Mouse (Mus musculus): Measurements from ENCODE around the gene Mknk2.

Gene Mknk2

DNA sequence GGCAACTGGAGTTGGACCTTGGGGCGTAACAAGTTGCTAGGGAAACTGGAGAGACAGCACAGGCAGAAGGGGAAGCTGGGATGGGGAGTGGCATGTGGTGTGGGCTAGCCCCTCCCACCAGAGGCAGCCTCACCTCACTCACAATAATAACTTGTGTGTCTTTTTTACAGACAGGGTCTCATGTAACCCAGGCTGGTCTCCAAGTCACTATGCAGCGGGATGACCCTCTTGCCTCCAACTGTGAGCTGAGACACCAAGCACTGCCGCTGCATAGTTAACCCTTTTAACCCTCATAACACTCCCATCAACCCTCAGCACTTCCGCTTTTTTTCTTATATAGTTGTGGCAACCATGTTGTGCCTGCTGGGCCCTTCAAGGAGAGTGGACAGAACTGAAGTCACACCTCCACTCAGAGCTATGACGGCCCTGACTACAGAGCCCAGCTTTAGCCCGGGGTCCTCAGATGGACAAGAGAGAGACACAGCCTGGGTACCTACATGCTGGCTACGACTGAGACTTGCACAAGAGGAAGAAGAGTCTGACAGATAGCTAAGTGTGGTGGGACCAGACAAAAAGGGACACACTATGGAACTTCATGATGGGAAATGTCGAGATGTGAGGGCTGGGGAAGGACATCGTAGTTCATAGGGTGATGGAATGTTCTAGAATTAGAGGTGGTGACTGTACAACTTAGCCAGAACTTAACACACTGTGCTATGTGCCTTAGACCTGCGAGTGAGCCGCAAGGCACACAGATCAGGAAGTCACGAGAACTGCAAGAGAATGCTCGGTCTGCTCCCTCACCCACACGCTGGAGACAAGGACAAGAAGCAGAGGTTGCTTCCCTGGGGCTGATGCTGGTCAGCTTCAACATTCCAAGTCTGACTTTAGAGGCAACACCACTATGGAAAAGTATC is 14.6 kb upstream of the Mknk2 start:
- in situ Hi-C loops (cut with MboI; ENCODE audit: low sequenced_read_pairs), result no loop called here

DNA sequence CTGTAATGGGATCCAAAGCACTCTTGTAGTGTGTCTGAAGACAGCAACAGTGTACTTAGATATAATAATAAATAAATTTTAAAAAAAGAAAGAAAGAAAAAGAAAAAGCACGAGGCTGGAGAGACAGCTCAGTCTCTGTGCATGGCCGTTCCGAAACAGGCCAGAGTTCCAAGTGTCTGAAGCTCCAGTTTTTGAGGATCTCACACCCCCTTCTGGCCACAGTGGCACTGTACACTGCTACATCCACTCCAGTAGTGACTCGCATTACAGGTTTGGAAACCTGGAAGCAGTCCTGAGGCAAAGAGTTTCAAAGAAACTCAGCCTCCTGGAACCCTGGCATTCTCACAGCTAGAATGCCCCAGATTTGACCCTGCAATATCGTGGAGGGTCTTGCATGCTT is 9.9 kb upstream of the Mknk2 start:
- in situ Hi-C loops (cut with MboI; ENCODE audit: low sequenced_read_pairs), result no loop called here

DNA sequence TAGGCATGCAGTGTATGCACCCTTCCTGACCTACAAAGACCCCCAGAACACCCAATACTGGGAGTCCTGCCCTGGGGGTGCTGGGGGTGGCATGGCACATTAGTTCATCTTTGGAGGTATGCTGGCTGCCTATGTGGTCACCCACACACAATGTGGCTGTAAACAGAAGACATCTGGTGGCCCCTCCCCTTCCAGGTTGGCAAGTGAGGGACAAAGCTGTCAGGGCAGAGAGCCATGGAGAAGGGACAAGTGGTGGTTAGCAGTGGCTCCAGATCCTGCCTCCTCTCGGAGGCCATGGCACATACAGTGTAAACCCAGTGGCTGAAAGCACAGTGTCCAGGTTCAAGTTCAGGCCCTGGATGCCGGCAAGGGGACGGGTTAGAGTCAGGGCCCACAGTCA is 8.7 kb upstream of the Mknk2 start:
- in situ Hi-C loops (cut with MboI; ENCODE audit: low sequenced_read_pairs), result no loop called here

DNA sequence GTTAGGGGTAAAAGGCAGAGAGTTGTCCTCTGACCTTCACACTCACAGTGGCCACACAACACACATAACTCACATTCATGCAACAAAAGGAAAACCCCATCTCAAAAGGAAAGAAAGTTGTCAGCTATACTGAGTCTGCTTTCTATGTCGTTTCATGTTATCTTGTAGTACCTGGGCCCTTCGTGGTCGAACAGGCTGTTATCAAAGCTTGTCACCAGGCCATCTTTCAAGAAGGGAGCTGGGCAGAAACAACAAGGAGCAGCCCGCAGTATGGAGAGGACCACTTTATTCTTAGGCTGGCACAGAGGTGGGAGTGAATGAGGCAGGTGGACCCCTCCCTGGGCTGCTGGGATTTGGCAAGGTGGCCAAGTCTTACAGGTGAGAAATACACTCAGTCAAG is 7.1 kb upstream of the Mknk2 start:
- in situ Hi-C loops (cut with MboI; ENCODE audit: low sequenced_read_pairs), result loop anchor here (5.0 kb wide), 1 partner anchor 108 kb away; the partner anchor contains the start of gene Klf16

DNA sequence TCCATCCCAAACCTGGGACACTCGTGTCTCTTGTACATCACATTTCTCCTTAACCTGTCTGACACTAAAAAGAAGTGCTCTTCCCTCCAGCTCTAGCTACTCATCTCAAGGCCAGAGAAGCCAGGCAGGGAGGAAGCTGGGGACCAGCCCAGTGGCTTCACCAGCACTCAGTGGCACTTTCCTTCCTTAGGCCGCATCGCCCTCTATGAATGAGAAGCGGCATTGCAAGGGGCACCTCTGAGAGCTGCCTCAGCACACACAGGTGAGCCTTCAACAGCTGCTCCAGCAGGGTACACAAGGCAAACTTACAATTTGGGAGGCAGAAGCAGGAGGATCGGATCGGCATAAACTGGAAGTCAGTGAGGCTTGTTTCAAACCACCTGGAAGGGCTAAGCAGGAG is 6.3 kb upstream of the Mknk2 start:
- in situ Hi-C loops (cut with MboI; ENCODE audit: low sequenced_read_pairs), result loop anchor here (5.0 kb wide), 1 partner anchor 107 kb away; the partner anchor contains the start of gene Klf16

DNA sequence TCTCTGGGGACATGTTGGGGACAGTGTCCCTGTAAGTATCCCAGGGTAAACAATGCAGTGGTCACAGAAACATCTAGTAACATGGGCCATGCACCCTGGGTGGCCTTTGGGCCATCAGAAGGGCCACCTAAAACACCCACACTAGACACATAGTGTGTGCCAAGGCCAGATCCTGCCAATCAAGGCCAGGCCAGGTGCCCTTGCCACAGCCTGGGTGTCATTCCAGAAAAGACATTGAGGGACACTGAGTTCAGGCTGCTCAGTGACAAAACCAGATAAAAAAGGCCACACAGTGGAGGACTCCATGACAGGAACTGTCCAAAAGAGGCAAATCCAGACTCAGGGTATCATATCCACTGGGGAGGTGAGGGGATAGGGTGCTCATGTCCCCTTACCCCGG is 5.7 kb upstream of the Mknk2 start:
- in situ Hi-C loops (cut with MboI; ENCODE audit: low sequenced_read_pairs), result loop anchor here (5.0 kb wide), 1 partner anchor 106 kb away; the partner anchor contains the start of gene Klf16

DNA sequence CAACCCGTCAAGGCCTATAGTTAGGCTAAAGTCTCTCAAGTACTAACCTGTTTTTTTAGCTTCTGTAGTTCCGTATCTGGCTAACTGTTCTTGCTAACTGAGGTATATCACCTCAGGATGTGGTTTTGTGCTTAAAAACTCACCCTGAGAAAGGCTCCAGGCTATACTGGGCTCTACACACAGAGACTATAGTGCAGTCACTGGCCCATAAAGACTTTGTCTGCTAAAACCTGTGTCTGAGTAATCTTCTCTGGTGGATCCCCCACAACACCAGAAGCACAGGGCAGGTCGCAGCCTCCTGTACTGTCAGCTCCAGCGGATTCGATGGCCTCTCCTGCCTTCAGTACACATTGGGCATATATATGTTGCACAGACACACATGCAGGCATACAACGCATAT is 4.1 kb upstream of the Mknk2 start:
- in situ Hi-C loops (cut with MboI; ENCODE audit: low sequenced_read_pairs), result loop anchor here (5.0 kb wide), 1 partner anchor 105 kb away; the partner anchor contains the start of gene Klf16

DNA sequence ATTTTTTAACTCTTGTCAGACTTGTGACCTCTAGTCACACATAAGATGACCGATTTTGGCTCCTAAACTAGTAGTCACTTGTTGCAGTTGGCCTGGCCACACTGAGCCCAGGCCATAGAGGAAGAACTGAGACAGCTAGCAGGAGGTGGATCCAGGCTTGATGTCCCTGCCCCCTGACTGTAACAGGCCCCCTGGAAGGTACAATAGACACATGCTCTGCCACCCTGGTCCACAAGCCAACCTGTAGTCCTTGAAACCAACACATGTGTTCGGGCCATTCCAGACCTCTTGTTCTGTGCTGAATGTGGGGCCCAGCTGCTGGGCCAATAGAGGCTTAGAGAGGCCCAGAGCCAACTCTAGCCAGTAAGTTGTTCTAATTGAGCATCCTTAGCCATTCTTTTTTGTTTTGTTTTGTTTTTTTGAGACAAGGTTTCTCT is 2.4 kb upstream of the Mknk2 start:
- in situ Hi-C loops (cut with MboI; ENCODE audit: low sequenced_read_pairs), result loop anchor here (5.0 kb wide), 1 partner anchor 103 kb away; the partner anchor contains the start of gene Klf16

DNA sequence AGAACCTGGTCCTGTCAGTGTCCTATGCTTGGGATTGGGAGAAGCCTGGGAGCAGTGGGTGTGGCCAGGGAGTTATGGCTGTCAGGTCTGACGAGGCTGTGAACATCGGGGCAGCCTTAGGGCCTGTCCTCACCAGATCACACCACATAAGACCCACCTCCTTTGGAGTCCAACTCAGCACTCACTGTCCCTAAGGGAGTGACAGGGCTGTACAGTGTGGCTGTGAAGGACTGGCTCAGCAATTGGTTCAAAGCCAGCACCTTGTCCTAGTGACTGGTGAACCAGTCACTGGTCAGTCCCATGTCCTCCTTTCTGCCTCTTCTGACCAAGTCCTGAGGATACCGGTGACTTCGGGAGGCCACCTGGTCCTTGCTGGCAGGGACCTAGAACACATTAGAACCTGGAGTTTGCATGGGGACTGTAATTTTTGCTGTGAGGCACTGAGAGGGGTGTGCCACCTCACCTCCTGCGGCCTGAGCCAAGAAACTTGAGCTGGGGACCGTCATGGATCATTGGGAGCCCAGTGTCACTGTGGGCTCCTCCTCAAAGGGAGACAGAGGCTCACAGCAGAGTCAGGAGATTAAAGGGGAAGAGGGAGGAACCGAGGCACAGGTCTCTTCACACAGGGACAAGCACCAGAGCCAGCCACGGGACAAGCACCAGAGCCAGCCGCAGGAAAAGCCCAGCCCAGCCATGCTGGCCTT is 1.8 kb upstream of the Mknk2 start:
- in situ Hi-C loops (cut with MboI; ENCODE audit: low sequenced_read_pairs), result loop anchor here (5.0 kb wide), 1 partner anchor 102 kb away; the partner anchor contains the start of gene Klf16

DNA sequence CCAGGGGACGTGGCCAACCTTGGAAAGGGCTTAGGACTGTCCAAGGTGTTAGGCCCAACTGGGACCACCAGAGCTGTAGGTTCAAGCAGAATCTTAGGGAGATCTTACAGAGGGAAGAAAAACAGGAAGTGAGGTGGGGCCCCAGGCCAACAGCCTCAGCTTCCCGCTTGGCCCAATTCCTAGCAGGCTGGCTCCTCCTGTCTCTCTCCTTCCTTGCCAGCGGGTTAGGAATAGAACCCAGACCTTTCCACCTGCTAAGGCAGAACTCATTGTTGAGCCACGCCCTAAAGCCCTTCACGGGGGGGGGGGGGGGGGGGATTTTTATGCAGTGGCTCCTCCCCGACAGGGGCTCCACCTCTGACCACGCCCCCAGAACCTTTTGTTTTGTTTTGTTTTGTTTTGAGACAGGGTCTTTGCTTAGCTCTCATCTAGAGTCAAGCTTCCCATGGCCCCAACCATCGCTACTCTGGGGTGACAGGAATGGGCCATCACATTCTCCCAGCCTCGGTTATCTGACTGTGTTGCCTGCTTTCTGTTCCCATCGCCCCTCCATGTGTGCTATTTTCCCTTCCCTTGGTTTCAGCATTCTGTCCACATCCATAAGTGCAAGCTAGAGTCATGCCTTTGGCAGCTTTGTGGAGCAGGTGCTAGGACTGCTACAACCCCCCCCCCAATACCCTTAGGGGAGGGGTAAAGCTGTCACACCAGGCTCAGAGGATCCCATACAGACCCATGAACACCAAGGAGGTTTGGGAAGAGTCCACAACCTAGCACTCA is 877 bp upstream of the Mknk2 start:
- in situ Hi-C loops (cut with MboI; ENCODE audit: low sequenced_read_pairs), result no loop called here

DNA sequence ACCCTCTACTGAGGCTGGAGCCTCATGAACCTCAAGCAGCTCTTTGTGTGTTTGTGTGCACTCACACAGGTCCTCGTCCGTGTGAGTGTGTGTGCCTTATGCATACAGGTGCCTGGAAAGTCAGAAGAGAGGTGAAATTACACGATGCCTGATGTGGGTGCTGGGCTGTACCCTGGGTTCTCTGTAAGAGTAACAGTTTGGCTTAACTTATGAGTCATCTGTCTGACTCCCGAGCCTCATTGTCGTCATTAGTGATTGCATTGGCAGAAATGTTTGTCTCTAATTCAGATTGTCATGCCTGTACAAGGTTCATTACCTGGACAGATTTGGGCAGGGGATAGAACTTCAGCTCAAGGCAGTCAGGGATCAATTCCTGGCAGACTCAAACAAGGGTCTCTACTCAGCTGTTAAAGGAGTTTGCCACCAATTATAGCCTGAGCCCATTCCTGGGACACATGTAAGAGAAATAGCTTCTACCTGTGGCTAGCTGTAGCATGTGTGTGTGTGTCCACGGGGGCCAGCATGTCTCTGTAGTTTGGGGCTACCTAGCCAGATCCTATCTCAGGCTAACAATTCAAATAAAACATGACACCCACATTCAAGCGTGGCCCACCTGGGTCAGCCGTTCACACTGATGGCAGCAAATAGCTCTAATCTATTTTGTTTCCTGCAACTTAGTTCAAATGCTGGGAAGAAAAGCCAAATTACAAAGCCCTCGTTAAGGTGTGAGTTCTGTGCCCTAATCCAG is 610 bp downstream of the Mknk2 start:
- in situ Hi-C loops (cut with MboI; ENCODE audit: low sequenced_read_pairs), result no loop called here

DNA sequence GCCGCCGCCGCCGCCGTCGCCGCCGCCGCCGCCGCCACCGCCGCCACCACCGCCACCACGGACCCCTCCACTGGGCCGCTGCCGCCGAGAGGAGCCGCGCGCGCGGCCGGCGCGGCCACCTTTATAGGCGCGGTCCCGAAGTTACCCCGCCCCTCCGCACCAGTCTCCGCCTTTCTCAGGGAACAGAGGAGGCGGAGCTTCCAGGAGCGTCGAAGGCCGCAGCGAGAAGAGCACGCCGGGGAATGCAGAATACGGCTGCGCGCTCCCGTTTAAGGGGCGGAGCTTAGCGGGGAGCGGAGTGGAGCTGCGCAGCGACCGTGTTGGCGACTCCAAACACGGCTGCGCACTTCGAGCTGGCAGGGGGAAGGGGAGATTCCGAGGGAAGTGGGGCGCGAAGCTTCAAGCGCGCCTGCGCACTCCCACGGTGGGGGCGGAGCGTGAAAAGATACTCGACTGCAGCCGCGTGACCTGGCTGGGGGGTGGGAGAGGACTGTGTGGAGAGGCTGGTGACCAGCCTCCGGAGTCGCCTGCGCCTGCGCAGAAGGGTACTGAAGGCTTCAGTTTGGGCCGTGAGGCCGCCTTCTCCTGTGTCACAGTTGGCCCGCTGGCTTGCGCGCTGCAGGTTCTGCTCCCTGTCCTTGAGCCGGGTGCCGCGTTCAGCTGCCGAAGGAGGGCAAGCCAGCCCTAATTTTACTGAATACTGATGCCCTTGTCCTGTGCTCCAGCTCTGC is 1.5 kb downstream of the Mknk2 start:
- in situ Hi-C loops (cut with MboI; ENCODE audit: low sequenced_read_pairs), result no loop called here

DNA sequence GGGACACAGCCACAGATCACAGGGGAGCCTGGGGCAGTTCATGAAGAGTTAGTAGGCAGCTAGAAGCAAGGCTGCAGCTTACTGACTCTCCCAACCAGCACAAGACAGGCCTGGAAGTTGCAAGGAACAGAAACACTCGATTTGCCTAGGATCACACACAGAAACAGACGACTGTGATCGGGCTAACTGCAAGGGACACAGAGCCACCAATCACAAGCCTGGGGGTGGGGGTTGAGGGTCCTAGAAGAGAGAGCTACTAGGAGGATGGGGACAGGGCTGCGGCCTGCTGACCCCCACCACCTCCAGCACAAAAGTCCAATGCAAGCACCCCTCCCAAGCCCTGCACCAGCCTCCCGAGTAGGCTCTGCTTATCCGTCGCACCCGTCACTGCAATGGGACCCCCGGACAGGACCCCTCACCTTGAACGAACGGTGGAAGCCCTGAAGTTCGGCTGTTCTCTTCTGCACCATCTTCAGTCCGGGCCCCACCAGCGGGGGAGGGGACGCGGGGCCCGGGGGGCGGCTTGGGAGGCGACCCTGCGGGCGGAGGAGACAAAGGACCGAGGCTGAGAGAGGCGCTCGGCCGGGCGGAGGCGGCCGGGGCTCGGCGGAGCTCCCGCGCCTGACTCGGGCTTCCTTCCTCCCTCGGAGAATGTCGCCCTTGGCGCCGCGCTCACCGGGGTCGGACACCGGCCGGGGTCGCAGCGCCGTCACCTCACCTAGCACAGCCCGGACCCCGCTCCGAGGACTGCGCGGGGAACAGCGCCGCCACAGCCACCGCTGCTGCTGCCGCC is 2.3 kb downstream of the Mknk2 start:
- in situ Hi-C loops (cut with MboI; ENCODE audit: low sequenced_read_pairs), result no loop called here

DNA sequence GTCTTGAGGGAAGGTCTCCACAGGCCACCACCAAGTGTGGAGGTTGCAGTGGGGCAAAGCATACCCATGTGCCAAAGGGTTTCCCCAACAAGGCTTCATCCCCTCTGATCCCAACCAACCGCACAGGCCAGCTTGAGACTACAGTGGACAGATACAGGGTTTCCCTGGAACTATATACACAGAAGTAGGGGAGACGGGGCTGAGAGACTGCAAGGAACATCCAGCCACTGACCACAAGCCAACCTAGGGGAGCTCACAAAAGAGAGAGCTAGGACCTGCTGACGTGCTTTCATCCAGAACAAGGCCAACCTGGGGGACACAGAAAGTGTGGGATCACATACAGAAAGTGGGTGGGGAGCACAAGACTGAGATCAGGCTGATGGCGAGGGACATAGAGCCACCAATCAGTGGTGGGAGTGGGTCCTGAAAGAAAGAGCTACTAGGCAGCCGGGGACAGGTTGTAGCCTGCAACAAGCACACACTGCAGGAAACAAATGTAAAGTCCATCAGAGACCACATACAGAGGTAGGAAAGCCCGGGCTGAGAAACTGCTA is 3.0 kb downstream of the Mknk2 start:
- in situ Hi-C loops (cut with MboI; ENCODE audit: low sequenced_read_pairs), result no loop called here

DNA sequence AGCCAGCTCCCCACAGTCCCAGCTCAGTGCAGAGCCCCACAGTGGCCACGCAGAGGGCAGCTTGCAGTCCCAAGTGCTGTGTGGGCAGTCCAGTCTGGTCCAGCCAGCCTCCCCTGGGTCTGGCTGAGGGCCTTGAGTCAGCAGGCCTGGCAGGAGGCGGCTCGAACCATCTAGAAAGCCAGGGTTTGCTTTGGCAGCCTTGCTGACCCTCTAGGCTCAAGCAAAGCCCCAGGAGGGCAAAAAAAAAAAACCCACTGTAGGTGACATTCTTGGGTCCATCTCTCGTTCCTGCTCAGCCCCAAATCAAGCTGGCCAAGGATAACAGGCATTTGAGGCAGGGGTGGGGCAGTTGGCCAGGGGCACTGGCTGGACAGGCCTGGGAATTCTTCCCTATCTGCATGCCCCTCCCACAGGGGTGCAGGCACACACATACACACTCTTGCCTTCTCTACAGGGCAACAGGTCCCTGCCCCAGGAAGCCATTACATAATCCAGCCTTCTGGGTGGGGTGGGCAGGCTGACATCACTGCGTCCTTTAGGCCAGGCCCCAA is 3.7 kb downstream of the Mknk2 start:
- in situ Hi-C loops (cut with MboI; ENCODE audit: low sequenced_read_pairs), result no loop called here

DNA sequence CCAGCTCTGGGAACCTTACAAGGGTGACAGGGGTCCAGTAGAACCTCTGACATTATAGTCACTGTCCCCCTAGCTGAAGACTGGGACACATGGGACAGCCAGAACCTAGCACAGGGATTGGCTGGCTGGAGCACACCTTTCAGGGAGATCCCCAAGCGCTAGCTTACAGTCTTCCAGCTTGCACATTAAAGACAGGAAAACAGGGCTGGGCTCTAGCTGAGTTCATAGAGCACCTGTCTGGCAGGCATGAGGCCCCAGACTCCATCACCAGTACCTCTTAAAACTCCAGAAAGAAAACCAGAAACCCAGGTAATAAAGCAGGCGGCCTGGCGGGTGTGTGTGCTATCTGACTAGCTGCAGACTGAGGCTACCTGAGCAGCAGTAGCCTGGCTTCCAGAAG is 4.2 kb downstream of the Mknk2 start:
- in situ Hi-C loops (cut with MboI; ENCODE audit: low sequenced_read_pairs), result no loop called here

DNA sequence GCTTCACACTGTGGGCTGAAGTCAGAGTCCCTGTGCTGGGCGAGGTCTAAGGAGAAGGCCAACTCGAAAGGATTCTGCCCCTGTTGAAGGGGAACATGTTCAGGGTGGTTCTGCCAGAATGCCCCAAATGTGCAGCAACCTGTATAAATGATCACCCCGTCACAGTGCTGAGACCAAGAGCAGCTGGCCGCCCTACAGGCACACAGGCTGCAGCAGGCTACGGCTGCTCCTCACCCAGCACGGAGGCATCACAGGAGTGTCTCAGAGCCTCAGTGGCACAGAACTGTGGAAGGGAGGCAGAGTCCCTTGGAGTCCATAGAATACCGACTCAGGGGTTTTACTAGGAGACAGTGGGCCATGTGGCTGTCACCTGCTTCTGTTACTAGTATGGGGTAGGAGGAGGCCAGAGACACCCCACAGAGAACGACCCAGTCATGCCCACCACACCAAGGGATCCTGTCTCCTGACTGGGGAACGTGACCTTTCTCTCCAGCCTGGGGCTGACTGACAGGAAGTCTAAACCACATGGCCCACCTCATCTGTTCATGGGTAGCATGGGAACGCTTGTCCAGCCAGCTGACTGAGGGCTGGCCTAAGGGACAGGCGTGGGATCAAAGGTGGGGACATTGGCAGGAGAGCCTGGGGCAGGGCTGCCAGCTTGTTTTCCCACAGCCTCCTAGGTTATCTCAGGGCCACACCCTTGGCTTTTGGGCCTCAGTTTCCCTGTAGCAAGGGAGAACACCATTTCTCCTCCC is 5.8 kb downstream of the Mknk2 start:
- in situ Hi-C loops (cut with MboI; ENCODE audit: low sequenced_read_pairs), result no loop called here

All from CH12F3 (cell line).